Mouse (Mus musculus) forebrain, embryonic 12.5 days (tissue): ENCODE data around the gene Syndig1l. TPM values are rescaled to one million over a fixed set of nuclear protein-coding genes. Genes with fewer than 3 reads are reported as not detected.

Source experiments
- ATAC-seq: fragments of 200-750 bp; cut with Nextera tagmentation; 2 replicates; pipeline ENCODE4 v1.8.0; 2017; ENCODE audit warnings: moderate TSS enrichment; ENCODE audit not compliant: low FRiP score
- H3K27ac ChIP-seq: fragments of 300-500 bp; sonication (generic); 2 replicates; pipeline ENCODE4 v1.5.1; 2016; ENCODE audit warnings: mild to moderate bottlenecking
- H3K27me3 ChIP-seq: fragments of 300-500 bp; sonication (generic); 2 replicates; pipeline ENCODE4 v1.6.1; 2016; ENCODE audit warnings: mild to moderate bottlenecking
- H3K36me3 ChIP-seq: fragments of 300-500 bp; sonication (generic); replicated peaks from 2 replicates; pipeline ENCODE4 v1.6.1; 2016; ENCODE audit warnings: mild to moderate bottlenecking
- H3K4me1 ChIP-seq: fragments of 300-500 bp; sonication (generic); 2 replicates; pipeline ENCODE4 v1.6.1; 2016
- H3K4me2 ChIP-seq: fragments of 300-500 bp; sonication (generic); 2 replicates; pipeline ENCODE4 v1.6.1; 2016; ENCODE audit warnings: mild to moderate bottlenecking, moderate library complexity
- H3K4me3 ChIP-seq: fragments of 300-500 bp; sonication (generic); replicated peaks from 2 replicates; pipeline ENCODE4 v1.5.1; 2016; ENCODE audit warnings: mild to moderate bottlenecking
- H3K9ac ChIP-seq: fragments of 300-500 bp; sonication (generic); 2 replicates; pipeline ENCODE4 v1.6.1; 2016; ENCODE audit warnings: mild to moderate bottlenecking
- H3K9me3 ChIP-seq: fragments of 300-500 bp; sonication (generic); 2 replicates; pipeline ENCODE4 v1.6.1; 2016
- whole genome bisulfite sequencing: fragments of 180-500 bp; shearing (Covaris S2); methylation state at CpG from one replicate; pipeline ENCODE4 v1.1.7; 2016; 5-methylcytosine and 5-hydroxymethylcytosine counted together
- polyA plus RNA-seq: library from polyadenylated mRNA; unstranded; fragments of >200 nt; fragmentation: Nextera tagmentation; extraction: Ambion mirVana; gene quantifications from 2 replicates; pipeline ENCODE4 v1.2.1, GENCODE M21; 2016

The Syndig1l gene
- 0.61 and 0.67 TPM in 2 replicates for polyA plus RNA-seq

DNA sequence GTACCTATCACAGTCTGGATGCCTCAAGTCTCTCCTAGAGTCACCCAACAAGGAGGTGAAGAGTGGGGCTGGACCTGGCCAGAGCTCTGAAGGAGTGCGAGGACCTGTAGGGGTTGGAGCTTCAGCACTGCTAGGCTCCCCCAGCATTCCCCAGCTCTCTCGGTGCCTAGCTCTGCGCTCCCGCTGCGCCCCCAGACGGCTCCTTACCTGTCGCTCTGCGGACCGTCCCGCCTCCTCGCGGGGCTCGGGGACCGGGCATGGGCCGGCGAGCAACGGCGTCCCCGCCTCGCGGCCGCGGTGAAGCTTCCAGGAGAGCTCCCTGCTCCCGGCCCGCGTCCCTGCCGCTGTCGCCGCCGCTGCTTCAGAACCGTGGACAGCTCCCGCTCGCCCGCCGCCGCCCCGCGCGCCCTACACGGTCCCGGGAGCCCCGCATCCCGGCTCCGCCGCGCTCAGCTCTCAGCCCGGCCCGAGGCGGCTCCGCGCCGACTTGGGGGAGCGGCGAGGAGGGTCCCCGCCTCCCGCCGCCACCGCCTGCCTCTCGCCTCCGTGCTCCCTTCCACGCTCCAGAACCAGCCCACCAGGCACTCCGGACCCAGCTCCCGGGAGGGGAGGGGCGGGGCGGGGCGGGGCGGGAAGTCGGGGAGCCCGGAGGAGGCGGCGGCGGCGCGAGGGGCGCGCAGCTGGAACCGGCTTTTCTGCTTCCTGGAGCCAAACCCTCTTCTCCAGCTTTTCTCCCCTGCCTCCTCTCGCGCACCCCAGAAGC, at the start of gene Syndig1l:
Gene Syndig1l, minus strand, starts transcription at position 513 of the 763 bp plus-strand sequence.
- Histone ChIP-seq H3K4me2 (peak within 1 kb of the TSS; percentile 95), H3K4me1 (peaks cover 15% of the 10 kb centered on the region; the same call in 1 of the 2 replicates), H3K27me3 (peaks cover 73% of the 10 kb centered on the region), H3K9me3 (no peaks in the 10 kb centered on the region; the same call in 1 of the 2 replicates), H3K27ac (no peak within 1 kb of the TSS), H3K9ac (peak within 1 kb of the TSS; percentile 53), H3K36me3 (no peaks in the 10 kb centered on the region), H3K4me3 (peak within 1 kb of the TSS; percentile 62)
- peak; percentile 70 for ATAC-seq
- under 1% methylated on average over 79 of the region's 79 CpGs for WGBS

DNA sequence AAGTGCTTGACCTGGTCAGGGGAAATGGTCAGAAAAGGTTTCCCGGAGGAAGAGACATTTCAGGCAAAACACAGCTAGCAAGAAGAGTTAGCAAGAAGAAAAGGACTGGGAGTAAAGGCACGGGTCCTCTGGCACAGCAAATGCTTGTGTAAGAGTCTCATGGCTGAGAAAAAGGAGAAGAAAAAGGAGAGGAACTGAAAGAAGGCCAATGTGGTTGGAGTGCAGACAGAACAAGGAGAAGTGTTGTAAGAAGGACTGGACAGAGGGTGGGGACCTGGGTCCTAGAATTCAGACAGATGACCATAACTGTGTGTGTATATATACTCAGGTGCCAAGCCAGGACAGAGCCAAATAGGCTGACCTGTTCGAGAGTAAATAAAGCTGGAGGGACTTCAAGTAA, 49.5 kb upstream of the Syndig1l start:
- Histone ChIP-seq H3K36me3 (no peaks in the 10 kb centered on the region), H3K27me3 (no peaks in the 10 kb centered on the region), H3K27ac (no peak overlapping the region), H3K9ac (no peak overlapping the region), H3K4me3 (no peak overlapping the region), H3K4me2 (no peak overlapping the region), H3K4me1 (peaks cover 26% of the 10 kb centered on the region), H3K9me3 (no peaks in the 10 kb centered on the region)
- 77% methylated on average over 3 of the region's 3 CpGs for WGBS
- ATAC-seq: no peak

DNA sequence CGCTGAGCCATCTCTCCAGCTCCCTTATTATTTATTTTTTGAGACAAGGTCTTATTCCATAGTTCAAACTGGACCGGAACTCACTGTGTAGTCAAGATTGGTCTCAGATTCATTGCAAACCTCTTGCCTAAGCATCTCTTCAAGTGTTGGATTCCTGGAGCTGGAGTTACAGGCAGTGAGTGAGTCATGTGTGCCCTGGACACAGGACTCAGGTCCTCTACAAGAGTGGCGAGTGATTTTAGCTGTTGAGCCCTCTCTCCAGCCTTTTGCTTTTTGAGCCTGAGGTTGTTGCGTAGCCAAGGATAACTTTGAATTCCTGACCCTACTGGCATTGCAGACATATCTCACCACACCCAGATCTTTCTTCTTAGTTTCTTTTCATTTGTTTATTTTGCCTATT, 47.1 kb upstream of the Syndig1l start:
- Histone ChIP-seq H3K27ac (no peak overlapping the region), H3K4me2 (no peak overlapping the region), H3K27me3 (no peaks in the 10 kb centered on the region), H3K4me1 (0 out of 2 replicates have a peak, but pooled peaks cover 7% of the 10 kb centered on the region), H3K9me3 (no peaks in the 10 kb centered on the region), H3K4me3 (no peak overlapping the region), H3K9ac (no peak overlapping the region), H3K36me3 (no peaks in the 10 kb centered on the region)
- no peak for ATAC-seq
- WGBS: 61% methylated on average over 4 of the region's 4 CpGs

DNA sequence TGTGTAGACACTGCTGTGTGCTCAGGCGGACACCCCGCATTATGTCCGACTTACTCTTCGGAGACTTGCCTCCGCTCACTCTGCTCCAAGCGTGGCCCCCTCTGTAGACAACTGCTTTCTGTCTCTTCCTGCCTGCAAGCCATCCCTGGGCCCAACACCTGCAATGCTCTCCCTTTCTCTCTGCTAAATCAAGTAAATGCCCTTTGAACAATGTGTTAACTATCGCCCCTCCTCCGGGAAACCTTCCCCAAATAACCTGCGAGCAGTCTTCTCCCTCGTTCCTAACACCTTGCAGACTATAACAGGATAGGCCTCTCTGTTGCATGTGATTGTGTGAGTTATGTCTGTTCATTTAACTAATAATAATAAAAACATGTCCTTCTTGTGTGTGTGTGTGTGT, 44.9 kb upstream of the Syndig1l start:
- Histone ChIP-seq H3K27me3 (no peaks in the 10 kb centered on the region), H3K9me3 (no peaks in the 10 kb centered on the region), H3K9ac (no peak overlapping the region), H3K4me3 (no peak overlapping the region), H3K4me2 (no peak overlapping the region), H3K36me3 (no peaks in the 10 kb centered on the region), H3K4me1 (no peaks in the 10 kb centered on the region), H3K27ac (no peak overlapping the region)
- WGBS: 86% methylated on average over 10 of the region's 10 CpGs
- no peak for ATAC-seq

DNA sequence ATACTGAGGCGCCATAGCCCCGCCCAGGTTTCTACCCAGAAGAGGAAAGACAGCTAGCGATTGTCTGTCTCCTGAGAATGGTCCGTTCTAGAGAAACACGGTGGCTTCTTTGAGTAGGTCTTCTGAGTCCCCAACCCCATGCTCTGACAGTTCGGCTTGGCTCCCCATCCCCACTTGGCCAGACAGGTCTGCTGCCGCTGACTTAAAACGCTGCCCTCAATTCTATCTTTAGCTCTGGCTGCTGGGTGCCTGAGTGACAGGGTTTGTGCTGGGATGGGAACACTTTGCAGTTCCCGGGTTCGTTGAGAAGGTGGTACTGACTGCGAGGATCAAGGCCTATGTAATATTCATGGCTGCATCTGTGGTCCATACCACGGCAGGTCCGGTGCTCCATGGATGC, 34.7 kb upstream of the Syndig1l start:
- no peaks in the 10 kb centered on the region for H3K9me3 ChIP-seq
- no peak for ATAC-seq
- no peak overlapping the region for H3K4me2 ChIP-seq
- 77% methylated on average over 13 of the region's 13 CpGs for WGBS
- no peaks in the 10 kb centered on the region for H3K4me1 ChIP-seq
- no peak overlapping the region for H3K4me3 ChIP-seq
- H3K36me3 ChIP-seq: no peaks in the 10 kb centered on the region
- no peaks in the 10 kb centered on the region for H3K27me3 ChIP-seq
- no peak overlapping the region for H3K27ac ChIP-seq
- H3K9ac ChIP-seq: no peak overlapping the region

DNA sequence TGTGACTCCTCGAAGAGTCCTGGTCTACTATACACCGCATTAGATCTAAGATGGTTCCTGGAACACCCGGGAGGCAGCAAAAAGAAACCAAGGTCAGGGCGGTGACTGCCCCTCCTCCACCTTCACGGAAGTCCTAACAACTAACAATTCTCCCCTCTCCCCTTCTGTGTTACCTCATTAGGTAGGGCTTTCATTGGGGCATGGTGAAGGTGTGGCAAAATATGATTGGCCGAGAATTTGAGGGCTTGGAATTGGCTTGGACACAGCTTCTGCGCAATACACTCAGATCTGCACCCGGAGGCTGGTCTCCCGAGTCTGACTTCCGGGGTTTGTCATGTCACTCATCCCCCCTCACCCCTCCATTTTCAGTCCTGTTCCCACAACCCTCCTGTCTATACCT, 29.8 kb upstream of the Syndig1l start:
- Histone ChIP-seq H3K4me1 (no peaks in the 10 kb centered on the region), H3K9ac (no peak overlapping the region), H3K4me2 (no peak overlapping the region), H3K4me3 (no peak overlapping the region), H3K27ac (no peak overlapping the region; the same call in 1 of the 2 replicates), H3K9me3 (no peaks in the 10 kb centered on the region), H3K36me3 (no peaks in the 10 kb centered on the region), H3K27me3 (no peaks in the 10 kb centered on the region)
- ATAC-seq: no peak
- 92% methylated on average over 10 of the region's 10 CpGs for WGBS

DNA sequence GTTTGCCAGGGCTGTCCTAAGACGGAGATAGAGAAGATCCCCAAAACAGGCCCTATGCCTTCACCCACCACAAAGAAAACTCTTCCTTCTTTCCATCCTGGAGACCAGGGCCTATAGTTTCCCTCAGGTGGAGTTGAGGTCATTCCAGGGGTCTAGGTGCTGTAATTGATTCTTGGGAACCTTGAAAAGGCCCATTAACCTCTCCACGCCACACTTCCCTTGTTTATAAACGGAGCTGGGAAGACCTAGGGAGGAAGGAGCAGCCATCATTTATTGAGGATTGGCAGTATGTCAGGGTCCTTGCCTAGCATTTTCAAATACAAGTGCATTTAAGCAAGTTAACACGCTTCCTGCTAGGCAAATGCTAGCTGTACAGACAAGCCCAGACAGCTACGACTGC, 28.8 kb upstream of the Syndig1l start:
- no peak overlapping the region for H3K9ac ChIP-seq
- 83% methylated on average over 5 of the region's 5 CpGs for WGBS
- H3K4me3 ChIP-seq: no peak overlapping the region
- H3K9me3 ChIP-seq: no peaks in the 10 kb centered on the region
- no peak overlapping the region for H3K4me2 ChIP-seq
- H3K36me3 ChIP-seq: no peaks in the 10 kb centered on the region
- no peak overlapping the region for H3K27ac ChIP-seq
- no peaks in the 10 kb centered on the region for H3K27me3 ChIP-seq
- ATAC-seq: no peak
- no peaks in the 10 kb centered on the region for H3K4me1 ChIP-seq

DNA sequence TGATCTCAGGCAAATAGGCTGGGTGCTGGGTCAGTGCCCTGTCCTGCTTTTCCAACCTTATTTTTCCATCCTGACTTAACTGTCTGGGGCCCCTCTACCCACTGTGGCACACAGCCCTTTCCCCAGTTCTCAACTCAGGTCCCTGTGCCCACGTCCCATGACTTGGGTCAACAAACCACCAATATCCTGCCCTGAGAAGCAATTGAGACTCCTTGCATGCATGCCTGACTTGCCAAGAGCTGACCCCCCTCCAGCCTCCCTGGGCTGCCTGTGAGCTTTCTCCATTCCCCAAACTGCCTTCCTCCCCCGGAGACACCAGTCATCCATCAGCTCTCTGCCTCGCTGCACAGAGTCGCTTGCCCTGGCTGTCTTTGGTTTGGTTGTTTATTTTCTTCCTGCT, 28.4 kb upstream of the Syndig1l start:
- no peak overlapping the region for H3K9ac ChIP-seq
- H3K9me3 ChIP-seq: no peaks in the 10 kb centered on the region
- no peaks in the 10 kb centered on the region for H3K27me3 ChIP-seq
- 85% methylated on average over 4 of the region's 4 CpGs for WGBS
- H3K4me1 ChIP-seq: no peaks in the 10 kb centered on the region
- ATAC-seq: no peak
- no peaks in the 10 kb centered on the region for H3K36me3 ChIP-seq
- H3K4me3 ChIP-seq: no peak overlapping the region
- H3K27ac ChIP-seq: no peak overlapping the region
- no peak overlapping the region for H3K4me2 ChIP-seq

DNA sequence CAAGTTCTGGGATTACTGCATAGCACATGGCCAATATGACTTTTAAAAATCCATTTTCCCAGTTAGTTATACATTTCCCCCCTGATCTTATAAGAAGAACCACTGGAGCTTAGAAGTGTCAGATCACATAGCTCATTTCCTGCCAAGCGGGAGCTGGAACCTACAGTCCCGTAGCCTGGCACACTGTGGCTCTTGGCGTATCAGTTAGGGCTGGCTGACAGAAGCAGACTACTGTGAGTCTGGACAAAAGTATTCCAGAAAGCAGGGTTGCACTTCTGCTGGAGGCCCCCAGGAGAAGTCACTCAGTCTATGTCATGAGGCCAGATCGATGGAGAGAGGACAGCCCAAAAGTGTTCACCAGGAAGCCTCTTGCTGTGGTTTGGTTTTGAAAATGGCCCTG, 27.8 kb upstream of the Syndig1l start:
- 93% methylated on average over 4 of the region's 4 CpGs for WGBS
- H3K4me1 ChIP-seq: no peaks in the 10 kb centered on the region
- H3K4me2 ChIP-seq: no peak overlapping the region
- H3K4me3 ChIP-seq: no peak overlapping the region
- no peak for ATAC-seq
- no peaks in the 10 kb centered on the region for H3K9me3 ChIP-seq
- H3K27me3 ChIP-seq: no peaks in the 10 kb centered on the region
- H3K9ac ChIP-seq: no peak overlapping the region
- no peaks in the 10 kb centered on the region for H3K36me3 ChIP-seq
- H3K27ac ChIP-seq: no peak overlapping the region

DNA sequence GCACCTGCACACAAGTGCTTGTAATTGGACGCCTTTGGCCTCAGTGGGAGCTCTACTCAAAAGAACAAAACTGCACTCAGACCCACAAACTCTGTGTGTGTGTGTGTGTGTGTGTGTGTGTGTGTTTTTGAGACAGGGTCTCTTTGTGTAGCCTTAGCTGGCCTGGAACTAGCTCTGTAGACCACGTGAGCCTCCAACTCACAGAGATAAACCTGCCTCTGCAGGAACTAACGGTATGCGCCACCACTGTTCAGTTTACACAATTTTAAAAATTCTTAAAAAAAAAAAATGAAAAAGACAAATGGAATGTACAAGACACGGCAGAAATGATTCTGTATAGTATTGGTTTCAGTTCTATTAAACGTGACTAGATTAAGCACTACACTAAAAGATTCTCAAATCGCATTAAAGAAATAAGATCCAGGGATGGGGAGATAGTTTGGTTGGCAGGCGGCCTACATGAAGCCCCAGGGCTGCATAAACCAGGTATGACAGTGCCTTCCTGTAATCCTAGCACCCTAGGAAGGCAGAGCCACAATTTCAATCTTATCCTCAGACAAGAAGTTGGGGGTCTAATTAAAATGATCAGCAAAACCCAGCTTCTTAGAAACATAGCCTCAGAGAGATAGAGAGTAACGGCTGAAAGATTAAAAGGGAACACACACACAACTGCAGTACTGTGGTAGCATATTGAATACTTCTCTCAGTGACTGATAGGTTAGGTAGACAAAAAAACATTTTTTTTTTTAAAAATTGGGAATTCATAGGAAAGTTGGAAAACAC, 20.0 kb upstream of the Syndig1l start:
- no peaks in the 10 kb centered on the region for H3K9me3 ChIP-seq
- no peak overlapping the region for H3K4me3 ChIP-seq
- no peaks in the 10 kb centered on the region for H3K27me3 ChIP-seq
- H3K4me2 ChIP-seq: no peak overlapping the region
- H3K27ac ChIP-seq: no peak overlapping the region
- H3K9ac ChIP-seq: no peak overlapping the region
- no peaks in the 10 kb centered on the region for H3K36me3 ChIP-seq
- no peaks in the 10 kb centered on the region for H3K4me1 ChIP-seq
- WGBS: 87% methylated on average over 9 of the region's 9 CpGs
- ATAC-seq: no peak

DNA sequence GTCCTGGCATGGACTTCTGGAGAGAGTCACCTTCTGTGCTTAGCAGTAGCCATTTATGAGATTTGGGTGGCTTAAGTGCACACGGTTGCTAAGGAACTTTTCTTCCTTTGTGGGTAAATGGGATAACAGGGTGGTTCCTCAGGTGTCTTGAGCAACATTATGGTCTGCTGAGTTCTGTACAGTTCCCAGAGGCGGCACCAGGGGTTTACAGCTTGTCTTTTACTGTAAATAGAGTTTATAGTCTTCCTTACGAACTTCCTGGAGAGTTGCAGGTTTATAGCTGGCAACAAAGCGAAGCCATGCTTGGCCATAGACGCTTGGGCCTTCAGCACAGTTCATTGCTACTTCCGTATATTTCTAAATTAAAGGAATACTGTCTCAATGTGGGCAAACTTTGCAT, 15.9 kb upstream of the Syndig1l start:
- 82% methylated on average over 6 of the region's 6 CpGs for WGBS
- Histone ChIP-seq H3K4me3 (no peak overlapping the region), H3K27ac (no peak overlapping the region), H3K9me3 (no peaks in the 10 kb centered on the region), H3K4me1 (no peaks in the 10 kb centered on the region), H3K27me3 (no peaks in the 10 kb centered on the region), H3K36me3 (no peaks in the 10 kb centered on the region), H3K9ac (no peak overlapping the region), H3K4me2 (no peak overlapping the region)
- no peak for ATAC-seq

DNA sequence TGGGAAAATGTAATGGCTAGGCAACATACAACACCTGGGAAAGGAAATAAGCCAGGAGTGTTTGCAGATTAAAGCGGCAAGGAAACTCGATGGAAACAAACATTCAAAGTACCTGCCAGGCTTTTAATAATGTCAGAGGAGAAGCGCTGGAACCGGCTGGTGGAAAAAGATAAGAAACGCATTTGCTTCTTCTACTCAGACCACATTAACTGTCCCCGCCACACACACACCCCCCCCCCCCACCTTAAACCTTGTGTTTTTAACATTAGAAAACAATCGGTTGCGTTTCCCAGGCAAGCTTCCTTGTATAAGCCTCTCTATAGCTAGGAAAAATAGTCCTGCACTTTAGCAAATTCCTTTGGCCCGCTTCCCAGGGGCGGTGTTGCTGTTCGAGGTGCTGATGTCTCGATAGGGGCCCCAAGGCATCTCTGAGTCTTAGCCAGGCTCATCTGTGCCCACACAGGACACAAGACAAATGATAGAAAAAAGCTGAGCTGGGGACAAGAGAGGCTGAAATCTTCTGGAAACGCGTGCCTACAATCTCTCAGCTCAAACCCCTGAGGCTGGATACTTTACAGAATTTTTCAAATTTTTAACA, 11.3 kb upstream of the Syndig1l start:
- Histone ChIP-seq H3K27me3 (no peaks in the 10 kb centered on the region), H3K9ac (no peak overlapping the region), H3K4me1 (peaks cover 7% of the 10 kb centered on the region), H3K4me3 (no peak overlapping the region), H3K27ac (no peak overlapping the region), H3K4me2 (no peak overlapping the region), H3K36me3 (no peaks in the 10 kb centered on the region), H3K9me3 (no peaks in the 10 kb centered on the region)
- WGBS: 41% methylated on average over 14 of the region's 14 CpGs
- no peak for ATAC-seq
